10 mouse cellular contexts compared by ENCODE assay signal in the genomic region with DNA sequence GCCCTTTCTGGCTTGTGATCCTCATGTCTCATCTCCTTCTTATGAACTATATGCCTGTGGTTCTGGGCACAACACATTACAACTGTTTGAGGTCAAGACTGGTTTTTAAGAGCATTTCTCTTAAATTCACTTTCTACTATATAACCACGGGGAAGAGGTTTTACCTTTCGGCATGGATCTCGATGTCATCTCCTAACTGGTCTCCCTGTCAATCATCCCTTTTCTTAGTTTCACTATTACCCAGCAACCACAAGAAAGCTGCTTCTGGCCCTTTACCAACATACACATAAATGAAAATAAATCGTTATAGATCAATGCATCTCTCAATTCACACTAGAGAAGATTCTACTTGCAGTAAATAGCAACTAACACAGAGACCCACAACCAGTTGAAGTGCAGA.
"Had no signal": no experiment of that assay in that cellular context is flagged by ENCODE, and none has a peak within 500 bp of the region (broad histone marks: within the 10 kb centered on the region; RNA-seq: fewer than 3 reads in every experiment).

No protein-coding gene starts in this region.

- H3K4me1 ChIP-seq: limb, embryonic 12.5 days; limb, embryonic 15.5 days; midbrain, embryonic 15.5 days; neural tube, embryonic 12.5 days had no signal

- H3K9ac ChIP-seq: limb, embryonic 12.5 days; limb, embryonic 15.5 days; liver, embryonic 12.5 days; midbrain, embryonic 12.5 days; midbrain, embryonic 15.5 days; neural tube, embryonic 12.5 days; neural tube, embryonic 15.5 days had no signal

- H3K27ac ChIP-seq: kidney, postnatal 0 days; left cerebral cortex, adult 2 months; limb, embryonic 12.5 days; limb, embryonic 15.5 days; liver, embryonic 12.5 days; midbrain, embryonic 12.5 days; midbrain, embryonic 15.5 days; neural tube, embryonic 12.5 days; neural tube, embryonic 15.5 days; stomach, postnatal 0 days had no signal

- H3K4me2 ChIP-seq: limb, embryonic 15.5 days had no signal

- H3K4me3 ChIP-seq: left cerebral cortex, adult 2 months; limb, embryonic 12.5 days; limb, embryonic 15.5 days; liver, embryonic 12.5 days; midbrain, embryonic 12.5 days; midbrain, embryonic 15.5 days; neural tube, embryonic 12.5 days; neural tube, embryonic 15.5 days had no signal

- H3K9me3 ChIP-seq: limb, embryonic 12.5 days; limb, embryonic 15.5 days; liver, embryonic 12.5 days; midbrain, embryonic 12.5 days; midbrain, embryonic 15.5 days; neural tube, embryonic 12.5 days; neural tube, embryonic 15.5 days had no signal

- H3K27me3 ChIP-seq: limb, embryonic 12.5 days; limb, embryonic 15.5 days; liver, embryonic 12.5 days; midbrain, embryonic 12.5 days; midbrain, embryonic 15.5 days; neural tube, embryonic 12.5 days; neural tube, embryonic 15.5 days had no signal
